Mouse (Mus musculus): ENCODE measurements around the gene Psen2.

Psen2 gene

DNA sequence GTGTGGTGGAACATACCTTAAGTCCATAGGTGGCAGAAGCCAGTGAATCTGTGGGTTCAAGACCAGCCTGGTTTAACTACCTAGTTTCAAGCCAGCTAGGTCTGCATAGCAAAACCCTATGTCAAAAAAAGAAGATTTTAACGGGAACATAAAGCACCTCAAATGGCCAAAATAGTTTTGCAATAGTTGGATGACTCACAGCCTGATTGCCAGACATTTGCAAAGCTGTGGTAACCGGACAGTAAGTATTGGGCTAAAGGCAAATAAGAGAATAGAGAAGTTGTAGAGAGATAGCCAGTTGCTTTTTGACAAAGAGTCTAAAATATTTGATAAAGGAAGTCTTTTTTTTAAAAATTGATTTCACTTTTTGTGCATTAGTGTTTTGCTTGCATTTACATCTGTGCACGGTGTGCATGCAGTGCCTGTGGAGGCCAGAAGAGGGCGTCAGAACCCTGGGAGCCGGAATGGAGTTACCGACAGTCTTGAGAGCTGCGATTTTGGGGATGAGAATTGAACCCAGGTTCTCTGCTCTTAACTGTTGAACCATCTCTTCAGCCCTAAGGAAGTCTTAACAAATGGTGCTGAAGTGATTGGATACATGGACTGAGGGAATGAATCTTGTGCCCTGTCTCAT lies at the start of gene Psen2:
TSS of gene Psen2 (minus strand) at position 75 of the 634 bp plus-strand sequence.
- peak; percentile 45 for DNase-seq

GRCm38 (mm10) chr1:180312792-180313311 lies 49.6 kb upstream of the Psen2 start:
- peak; percentile 80 for DNase-seq

GRCm38 (mm10) chr1:180312286-180312685 lies 49.0 kb upstream of the Psen2 start:
- no peak for DNase-seq

DNA sequence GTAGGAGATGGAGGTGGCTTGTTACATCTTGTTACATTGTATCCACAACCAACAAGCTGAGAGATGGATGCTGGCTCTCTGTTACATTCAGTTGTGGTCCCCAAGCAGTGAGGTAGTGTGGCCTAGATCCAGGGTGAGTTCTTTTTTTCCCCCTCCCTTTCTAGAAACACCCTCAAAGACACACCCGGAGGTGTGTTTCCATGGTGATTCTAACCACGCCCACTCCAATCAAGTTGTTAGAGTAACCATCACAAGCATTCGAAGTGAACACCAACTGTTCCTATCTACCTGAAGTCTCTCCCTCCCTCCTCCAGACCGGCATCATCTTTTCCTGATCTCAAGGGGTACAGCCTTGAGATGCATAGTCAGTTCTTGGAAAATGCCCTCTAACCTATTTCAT lies 45.7 kb upstream of the Psen2 start:
- no peak for DNase-seq

GRCm38 (mm10) chr1:180307661-180308060 lies 44.4 kb upstream of the Psen2 start:
- DNase-seq, result no peak

DNA sequence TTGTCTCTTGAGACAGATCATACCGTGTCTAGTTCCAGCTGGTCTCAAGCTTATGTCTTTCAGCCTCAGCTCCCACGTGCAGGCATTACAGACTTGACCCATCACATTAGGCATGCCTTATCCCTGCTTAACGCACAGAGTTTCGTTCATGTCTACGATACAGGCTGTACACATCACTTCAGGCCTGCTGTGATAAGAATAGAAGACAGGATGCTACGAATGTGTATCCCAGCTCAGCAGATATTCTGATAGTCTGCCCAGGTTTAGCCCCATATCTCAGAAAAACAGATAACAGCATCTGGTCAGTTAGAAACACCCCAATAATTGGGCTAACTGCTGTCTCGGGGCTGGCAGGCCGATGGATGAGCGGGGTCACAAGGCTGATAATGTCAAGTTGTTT lies 43.7 kb upstream of the Psen2 start:
- DNase-seq, result no peak

DNA sequence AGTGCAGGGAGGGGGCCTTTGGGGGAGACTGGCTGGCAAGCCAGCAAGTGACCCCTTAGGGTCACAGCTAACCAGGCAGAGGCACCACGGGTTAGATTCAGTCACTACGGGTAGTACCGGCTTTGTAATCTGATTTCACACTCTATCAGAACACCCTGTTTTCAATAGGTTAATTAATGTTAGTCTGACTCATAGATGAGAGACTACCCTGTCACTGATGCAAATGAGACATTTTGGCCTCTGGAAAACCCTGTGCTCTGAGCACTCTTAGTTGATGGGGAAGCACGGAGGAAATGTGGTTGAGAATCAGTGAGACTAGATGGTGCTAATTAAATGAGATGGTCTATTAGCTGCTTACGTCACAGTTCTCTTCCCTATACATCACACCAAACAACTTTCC lies 40.4 kb upstream of the Psen2 start:
- DNase-seq, result no peak

DNA sequence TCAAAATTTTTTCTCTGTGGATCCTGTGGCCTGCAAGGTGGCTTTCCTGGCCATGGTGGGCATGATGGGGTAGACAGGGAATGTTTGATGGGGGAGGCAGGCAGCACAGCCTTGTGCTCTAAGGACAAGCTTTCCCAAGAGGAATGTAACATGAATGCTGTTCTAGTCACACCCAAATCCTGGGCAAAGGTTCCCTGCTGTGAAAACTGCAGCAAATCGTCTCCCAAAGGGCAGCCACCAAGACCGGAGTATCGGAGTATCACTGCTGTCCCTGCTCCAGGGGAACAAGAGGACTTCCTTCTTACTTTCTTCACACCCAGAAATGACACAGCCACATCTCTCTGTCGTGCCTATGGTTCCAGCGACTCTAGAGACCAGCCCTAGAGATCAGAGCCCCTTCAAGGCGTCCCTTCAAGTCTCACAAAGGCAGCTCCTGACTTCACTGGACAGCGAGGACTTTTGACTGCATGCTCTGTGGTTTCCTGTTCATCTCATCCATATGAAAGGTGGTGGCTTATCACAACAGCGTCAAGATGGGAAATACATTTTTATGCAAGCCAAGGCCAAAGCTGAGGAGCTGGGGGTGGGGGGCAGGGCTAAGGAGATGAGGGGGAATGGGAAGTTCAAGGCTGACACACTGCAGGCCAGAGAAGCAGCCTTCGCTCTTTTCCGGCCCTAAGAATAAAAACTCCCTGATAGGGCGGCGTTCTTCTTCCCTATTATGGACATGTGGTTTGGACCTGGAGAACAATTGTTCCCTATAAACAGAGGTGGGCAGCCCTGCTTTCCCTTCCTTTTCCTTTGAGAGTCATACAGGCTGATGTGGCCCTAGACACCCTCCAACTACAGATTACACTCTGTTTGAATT lies 39.2 kb upstream of the Psen2 start:
- DNase-seq, result peak; percentile 43

DNA sequence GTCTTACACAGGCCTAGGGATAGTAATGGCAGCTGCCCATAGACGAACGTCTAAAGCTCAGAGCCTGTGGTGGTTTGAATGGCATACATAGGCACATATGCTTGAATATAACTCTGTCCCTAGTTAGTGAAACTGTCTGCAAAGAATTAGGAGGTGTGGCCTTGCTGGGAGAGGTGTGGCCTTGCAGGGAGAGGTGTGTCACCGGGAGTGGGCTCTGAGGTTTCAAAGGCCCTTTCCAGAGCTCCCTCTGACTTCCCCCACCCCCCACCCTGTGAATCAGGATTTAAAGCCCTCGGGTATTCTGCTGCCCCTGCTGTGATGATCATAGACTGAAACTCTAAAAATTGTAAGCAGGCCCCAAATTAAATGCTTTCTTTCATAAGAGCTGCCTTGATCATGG lies 37.8 kb upstream of the Psen2 start:
- DNase-seq, result no peak

- no peak for DNase-seq
These were observed 37.1 kb upstream of the Psen2 start for GRCm38 (mm10) chr1:180300292-180300691.

GRCm38 (mm10) chr1:180299697-180300096 lies 36.5 kb upstream of the Psen2 start:
- DNase-seq, result no peak

DNA sequence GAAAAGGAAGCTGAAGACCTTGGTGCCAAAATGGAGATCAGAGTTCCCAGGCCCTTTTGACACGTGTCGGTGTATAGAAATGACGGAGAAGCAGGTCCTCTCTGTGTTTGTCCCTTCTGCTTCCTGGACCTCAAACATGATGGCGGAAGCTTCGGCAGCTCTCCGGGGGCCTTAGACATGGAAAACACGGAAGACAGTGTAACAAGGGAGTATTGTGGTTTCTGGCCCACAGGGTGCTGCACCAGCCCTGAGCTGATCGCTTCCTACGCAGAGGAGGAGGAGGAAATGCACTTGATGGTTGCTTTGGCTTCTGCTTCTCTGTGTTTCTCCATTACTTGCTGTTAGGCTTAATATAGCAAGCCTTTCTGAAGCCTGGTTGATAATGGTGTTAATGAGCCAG lies 32.9 kb upstream of the Psen2 start:
- no peak for DNase-seq

DNA sequence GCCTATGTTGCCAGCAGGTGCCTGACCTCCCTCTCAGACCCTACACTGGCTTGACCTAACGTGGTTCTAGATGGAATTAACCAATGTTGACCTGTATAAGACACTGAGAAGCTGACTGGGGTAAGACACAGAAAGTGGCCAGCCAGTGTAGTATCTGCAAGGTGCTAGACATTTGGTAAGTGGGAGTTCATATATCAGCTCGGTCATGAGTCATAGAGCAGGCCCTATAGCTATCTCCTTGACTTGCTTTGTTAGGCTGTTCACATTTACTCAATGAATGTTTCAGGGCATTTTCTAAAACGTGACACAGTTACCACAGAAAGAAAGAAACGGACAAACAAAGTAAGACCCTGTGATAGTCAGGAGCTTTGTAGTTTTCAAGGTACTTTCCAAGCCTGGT lies 27.1 kb upstream of the Psen2 start:
- DNase-seq, result no peak

DNA sequence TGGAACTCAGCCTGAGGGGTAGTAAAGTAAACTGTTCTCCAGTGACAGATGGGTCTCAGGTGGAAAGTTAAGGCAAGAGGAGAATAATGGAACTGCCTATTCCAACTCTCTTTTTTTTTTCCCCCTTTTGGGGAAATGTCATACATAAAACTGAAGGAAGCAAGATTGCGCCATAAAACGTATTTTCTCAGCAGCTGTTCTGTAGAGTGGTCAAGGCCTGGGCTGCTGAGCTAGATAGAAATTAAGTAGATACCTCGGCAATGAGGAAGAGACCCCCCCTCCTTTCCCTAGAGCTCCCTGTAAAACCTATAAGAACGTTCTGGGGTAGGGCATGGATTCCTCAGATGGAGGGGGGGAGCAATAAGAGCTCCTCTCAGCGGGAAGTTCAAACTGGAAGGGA lies 26.6 kb upstream of the Psen2 start:
- no peak for DNase-seq

DNA sequence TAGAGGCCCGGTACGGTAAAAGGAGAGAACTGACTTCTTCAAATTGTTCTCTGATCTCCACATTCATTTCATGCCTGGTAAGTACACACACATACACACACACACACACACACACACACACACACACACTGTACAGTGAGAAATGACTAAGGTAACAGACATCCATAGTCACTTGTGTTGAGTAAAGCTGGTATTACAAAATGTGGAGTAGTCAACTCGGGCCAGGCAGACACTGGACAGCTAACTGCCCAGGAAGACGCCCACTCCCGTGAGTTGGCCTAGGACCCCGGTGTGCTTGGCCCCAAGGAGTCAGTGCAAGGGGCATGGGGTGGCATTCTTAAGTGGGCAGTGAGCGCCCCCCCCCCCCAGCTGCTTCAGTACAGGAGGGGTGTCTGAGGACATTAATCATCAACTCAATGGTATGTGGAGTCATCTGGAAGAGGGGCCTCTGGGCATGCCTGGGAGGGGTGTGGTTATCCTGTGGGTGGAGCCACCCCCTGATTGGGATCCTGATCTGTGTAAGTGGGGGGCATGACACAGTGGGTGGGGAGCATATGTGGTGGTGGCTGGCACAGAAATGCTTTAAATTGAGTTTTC lies 25.7 kb upstream of the Psen2 start:
- DNase-seq, result peak; percentile 65

DNA sequence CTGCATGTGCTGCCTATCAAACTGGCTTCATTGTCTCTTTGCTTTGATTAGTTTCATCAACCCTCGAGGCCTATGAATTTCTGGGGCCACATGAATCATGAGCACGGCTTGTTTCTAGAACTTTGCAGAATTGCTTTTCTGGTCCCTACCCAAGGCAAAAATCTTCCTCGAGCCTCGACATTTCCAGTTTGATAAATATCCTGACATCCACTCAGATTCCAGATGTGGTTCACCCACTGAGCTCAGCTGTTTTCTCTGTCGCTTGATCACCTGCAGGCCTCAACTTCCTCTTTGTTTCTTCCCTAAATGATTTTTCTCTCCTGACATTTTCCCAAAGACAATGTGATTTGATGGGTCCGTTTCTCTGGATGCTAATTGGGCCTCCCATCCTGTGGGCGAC lies 25.0 kb upstream of the Psen2 start:
- no peak for DNase-seq

DNA sequence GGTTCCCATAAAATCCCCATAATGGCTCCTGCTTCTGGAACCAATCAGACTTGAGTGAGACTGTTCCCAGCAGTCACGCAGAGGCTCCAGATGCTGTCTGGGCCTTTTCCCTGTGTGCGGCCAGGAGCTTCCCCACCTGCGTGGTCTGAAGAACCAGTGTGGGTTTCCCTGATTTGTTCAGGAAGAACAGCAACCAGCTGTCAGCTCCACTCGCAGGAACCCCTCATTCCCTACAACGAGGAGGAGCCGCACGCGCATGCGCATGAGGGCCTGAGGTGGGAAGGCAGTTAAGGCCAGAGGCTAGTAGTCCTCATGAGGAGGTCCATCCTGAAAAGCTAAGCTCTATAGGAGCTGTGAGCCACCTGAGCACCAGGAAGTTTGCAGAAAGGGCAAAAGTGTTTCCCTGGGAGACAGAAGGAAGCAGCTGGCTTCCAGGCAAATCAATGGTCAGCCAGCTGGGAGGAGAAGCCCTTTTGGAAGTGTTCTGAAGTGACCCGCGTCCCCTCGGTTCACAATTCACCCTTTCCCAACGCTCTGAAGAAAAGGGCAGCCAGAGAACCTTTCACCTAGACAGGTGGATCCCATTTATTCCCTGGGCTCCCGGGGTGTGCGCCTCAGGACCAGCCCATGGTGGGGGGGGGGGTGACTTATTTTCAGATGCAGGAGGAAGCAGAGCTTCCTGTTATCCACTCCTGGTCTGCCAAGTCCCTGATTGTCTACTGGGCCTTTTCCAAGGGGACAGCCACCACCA lies 23.0 kb upstream of the Psen2 start:
- DNase-seq, result peak; percentile 70

GRCm38 (mm10) chr1:180283813-180284768 lies 20.9 kb upstream of the Psen2 start:
- DNase-seq, result peak; percentile 66

DNA sequence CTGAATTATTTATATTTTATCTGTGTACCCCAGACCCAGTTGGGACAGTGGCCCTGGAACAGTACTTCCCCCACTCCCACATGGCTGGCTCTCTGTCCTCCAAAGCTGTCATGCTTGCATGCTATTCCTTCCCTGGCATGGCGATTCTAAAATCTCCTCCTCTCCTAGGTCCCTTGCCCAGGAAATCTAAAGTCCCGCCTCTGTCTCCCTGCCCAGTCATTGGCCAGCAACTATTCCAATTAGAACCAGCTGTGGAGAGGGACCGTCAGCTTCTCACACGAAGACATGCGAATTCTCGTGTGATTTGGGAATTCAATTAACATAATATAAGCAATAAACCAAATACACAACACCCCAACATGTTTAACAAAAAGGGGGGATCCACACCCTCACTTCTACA lies 19.3 kb upstream of the Psen2 start:
- no peak for DNase-seq

- peak; percentile 84 for DNase-seq
These were observed 16.4 kb upstream of the Psen2 start for GRCm38 (mm10) chr1:180279648-180280047.

GRCm38 (mm10) chr1:180277563-180277962 lies 14.3 kb upstream of the Psen2 start:
- DNase-seq, result peak; percentile 22

Data from kidney, postnatal 10 days (tissue).